Mouse (Mus musculus) ES-CJ7 (cell line): Measurements from ENCODE around the gene Scrn3.

Source experiments
- DNase-seq: peaks from one replicate; pipeline ENCODE4 v3.0.0; 2011; ENCODE audit warnings: low read depth, low spot score

Gene Scrn3

DNA sequence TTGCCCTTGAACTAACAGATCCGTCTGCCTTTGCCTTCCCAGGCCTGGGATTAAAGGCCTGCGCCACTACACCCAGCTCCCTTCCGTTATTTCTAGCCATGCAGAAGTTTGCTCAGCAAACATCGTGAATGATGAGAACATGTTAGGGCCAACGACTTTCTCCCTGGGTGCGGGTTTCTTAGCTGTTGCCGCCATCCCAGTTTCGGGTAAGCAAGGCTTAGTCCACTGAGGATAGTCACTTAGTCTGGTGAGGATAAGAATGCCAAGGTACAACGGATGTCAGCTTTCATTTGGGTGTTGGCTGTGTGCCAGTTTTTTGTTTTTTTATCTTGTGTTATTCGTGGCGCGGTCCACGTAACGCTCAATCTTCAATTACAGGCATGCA is 708 bp downstream of the Scrn3 start:
- DNase-seq = peak; percentile 31

DNA sequence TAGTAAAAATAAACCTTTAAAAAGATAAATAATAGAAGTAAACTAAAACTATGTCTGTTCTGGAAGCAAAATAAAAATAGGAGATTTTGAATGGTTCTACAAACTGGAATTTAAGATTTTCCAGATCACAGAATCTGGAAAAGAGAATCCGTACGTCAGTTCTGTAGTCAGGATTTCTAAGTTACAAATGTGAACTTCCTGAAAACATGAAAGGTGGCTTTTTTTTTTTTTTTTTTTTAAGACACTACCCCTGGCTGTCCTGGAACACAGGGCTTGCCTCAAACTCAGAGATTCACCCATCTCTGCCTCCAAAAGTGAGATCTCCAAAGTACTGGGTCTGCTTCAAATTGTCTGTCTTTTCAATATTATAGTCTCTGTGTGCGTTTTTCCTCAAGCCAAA is 1.9 kb downstream of the Scrn3 start:
- DNase-seq = no peak

DNA sequence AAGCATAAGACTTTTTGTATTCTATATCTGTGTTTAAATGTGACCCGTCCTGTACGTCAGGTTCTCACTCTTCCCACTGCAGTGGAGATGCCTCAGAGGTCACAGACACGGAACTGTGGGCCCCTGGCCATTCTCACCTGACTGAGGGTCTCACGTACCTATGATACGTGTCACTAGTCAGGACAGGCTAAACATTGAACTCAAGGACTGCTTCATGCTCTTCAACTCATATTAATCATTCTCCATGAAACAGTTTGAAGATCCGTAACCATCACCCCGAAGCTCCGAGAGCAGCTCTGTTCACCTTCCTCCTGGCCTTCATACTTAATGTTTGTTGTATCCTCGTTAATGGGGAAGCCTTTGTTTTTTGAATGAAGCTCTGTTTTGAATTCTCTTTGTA is 5.0 kb downstream of the Scrn3 start:
- no peak for DNase-seq

DNA sequence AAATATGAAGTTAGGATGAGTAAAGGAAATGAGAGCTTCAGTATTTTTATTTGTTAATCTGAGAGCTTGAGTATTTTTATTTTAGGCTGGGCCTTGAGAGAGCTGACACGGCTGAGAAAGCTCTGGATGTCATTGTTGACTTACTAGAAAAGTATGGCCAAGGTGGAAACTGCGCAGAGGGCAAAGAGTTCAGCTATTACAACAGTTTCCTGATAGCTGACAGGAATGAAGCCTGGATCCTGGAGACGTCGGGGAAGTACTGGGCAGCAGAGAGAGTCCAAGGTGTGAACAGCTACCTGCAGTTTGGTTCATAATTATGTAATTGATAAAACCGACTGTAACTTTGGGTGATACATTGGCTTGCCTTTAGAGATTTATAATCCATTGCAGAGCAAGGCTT is 6.8 kb downstream of the Scrn3 start:
- no peak for DNase-seq

DNA sequence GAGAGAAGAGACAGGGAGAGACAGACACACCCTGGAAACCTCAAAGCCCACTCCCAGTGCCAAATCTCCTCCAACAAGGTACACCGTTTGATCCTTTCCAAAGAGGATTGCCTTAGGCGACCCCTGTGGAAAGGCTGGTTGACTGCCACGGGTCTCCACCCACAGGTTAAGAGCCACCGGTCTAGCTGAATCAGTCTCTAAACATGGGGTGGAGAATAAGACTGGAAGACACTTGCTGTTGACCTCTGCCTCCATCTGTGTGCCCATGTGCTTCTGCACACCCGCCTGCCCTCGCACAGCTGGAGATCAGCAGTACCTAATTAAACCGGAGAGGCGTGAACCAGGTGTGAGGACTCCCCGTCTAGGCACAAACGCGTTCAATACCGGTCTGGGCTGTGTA is 10.6 kb downstream of the Scrn3 start:
- peak; percentile 47 for DNase-seq

DNA sequence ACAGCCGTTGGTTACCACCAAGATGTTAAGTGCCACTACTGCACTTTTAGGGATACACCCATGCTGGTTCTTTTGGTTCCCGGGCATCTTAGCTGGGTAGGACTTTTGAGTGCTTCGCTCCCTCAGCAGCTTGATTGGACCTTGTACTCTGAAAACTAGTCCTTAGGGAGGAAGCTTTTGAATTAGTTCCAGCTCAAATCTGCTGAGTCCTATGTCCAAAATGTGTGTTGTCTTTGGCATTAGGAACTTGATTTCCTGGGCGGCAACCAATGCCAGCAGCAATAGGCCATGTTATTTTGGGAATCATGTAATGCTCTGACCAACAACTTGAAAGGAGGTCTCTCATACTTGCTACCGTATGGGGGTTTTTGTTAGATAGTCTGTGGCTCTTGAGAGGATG is 13.5 kb downstream of the Scrn3 start:
- DNase-seq = no peak

DNA sequence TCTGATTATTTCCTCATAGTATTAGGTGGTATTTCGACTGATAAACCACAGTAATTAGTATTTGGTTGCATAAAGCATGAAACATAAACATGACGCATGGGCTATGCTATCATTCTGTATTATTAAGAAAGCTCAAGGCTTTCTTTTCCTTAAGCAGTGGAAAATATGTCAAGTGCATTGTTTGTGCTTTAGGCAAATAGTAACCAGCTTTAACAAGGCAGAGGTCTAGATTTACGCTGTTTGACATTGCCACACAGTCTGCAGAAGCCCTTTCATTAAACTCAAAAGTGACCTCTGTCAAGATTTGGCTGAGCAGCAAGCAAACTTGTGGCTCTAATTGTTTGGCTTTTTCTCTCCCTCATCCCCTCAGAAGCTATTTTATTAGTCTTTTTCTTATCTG is 23.5 kb downstream of the Scrn3 start:
- DNase-seq = no peak

DNA sequence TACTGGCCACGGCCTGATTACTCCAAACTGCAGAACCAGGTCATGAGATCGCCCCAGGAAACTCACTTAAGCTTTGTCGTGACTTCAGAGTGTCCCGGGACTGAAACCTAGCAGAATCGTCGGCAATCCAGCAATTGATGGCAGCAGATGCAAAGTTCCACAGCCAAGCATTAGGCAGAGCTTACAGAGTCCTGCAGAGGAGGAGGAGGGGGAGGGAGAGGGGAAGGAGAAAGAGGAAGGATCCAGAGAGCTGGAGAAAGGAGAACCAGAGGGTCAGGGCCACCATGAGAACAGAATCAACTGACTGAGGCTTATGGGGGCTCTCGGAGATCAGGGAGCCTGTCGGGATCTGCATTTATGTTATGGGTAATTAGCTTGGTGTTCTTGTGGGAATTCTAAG is 26.0 kb downstream of the Scrn3 start:
- no peak for DNase-seq

DNA sequence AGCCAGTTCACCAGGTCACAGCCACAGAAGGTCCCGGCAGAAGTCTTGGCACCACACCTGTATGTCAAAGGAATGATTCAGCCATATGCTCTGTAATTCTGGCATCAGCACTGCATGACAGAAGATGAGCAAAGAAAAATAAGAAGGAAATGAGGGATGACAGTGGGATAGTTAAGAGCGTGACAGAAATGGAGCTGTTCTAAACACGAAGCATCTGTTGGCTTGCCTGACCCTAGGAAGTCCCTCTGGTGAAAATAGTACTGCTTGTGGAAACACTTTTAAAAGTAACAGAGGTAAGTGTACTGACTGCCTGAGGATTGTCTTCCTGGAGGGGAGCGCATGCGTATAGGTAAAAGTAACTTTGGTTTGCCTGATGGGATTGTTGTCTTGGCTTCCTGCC is 31.3 kb downstream of the Scrn3 start:
- DNase-seq = no peak

DNA sequence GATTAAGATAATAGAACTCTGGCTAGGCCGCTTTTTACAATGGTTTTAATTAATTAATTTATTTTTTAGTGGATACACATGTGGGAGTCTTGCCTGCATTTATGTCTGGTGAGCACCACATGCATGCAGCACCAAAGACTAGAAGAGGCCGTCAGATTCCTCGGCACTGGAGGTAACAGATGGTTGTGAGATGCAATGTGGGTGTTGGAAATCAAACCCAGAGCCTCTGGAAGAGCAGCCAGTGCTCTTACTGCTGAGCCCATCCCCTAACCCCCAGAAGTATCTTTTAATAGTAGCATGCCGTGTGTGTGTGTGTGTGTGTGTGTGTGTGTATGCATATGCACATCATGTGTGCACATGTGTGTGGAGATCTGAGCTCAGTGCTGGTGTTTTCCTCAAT is 32.8 kb downstream of the Scrn3 start:
- no peak for DNase-seq

DNA sequence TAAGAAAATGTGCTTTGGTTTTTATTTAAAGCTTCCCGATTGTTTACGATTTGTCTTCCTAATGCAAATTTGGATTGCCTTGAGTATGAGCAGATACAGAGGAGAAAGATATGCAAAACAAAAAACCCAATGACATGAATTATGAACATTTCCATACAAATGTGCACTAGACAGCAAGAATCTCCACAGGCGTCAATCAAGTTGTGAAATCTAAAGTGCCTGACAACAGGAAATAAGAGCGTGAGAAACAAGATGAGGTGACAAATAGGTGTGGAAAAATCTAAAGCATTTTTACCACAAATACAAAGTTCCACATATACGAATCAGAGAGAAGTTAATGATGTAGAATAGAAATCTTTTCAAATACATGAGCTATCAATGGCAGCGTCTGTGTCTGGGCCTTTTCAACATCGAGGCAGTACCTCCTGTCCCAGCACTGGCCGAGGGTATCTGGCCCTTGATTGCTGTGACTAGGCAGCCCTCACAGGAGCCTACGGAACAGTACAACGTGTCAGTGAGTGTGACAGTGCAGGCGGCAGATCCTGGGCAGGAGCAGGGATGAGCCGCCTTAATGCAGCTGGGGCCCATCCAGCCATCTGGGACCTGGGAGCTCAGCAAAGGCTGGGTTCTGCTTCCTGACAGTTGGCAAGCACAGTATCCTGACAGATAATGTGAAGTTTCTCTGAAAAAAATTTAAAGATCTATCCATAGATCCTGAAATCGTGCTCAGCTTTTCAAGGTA is 34.1 kb downstream of the Scrn3 start:
- DNase-seq = no peak

DNA sequence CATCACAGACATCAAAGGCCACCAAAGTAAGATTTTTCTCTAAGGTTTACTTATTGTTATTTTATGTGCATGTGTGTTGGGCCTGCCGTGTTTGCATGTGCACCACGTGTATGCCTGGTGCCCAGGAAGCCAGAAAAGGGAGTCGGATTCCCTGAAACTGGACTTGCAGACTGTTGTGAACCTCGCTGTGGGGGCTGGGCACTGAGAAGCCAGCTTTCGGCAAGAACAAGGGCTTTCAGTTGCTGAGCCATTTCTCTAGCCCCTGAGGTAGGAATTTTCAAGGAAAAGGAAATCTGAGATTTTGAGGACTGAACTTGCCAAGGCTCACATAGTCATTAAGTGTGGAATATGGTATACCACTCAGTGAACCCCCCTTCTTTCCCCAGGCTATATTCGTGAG is 34.7 kb downstream of the Scrn3 start:
- DNase-seq = no peak

DNA sequence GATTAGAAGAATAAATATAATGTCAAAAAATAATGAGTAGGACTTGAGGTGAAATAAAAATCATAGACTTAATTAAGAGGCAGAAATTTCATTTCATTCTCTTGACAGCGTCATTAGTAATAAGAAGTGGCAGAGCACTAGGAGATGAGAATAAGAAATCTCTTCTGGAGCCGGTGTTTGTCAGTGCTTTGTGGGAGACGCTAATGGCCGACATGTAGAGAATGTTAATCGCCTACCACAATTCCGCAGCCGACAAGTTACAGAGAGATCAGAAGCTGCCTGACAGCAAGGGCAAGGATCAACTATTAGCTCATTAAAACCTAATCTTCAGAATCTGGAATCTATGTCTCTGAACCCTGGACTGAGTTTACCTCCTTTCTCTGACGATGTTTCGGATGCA is 35.4 kb downstream of the Scrn3 start:
- no peak for DNase-seq

DNA sequence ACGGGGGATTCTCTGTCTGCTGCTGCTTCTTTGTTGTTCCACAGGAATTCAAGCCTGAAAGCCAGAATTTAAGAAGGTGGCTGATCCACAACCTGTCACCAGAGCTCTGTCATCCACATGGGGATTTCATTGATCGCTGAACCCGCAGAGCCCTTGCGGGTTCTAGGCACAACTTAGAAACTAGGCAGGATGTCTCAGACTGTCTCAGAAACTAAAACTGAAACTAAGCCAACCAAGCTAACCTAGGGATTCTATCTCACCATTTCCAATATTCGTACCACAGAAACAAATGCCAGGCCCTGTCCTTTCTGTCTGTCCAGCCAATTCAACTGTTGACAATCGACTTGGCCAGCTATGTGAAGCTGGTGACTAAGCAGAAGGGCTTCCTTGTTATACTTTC is 35.8 kb downstream of the Scrn3 start:
- DNase-seq = no peak

DNA sequence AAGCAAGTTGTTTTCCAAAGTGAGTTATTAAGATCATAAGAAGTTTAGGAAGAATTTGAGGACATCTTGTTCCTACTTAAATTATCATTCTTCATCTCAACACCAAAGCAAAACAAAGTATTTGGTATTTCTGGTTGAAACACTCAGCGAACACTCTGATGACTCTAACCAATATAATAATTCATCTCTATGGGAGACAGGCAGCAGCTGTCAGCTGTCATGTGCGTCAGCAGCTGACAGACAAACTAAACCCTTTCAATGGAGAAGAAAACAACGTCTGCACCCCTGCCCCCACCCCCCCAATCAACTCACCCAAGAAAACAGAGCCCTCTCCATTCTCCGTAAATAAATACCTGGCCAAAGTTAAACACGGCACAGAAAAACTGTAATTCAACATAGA is 39.1 kb downstream of the Scrn3 start:
- DNase-seq = no peak

DNA sequence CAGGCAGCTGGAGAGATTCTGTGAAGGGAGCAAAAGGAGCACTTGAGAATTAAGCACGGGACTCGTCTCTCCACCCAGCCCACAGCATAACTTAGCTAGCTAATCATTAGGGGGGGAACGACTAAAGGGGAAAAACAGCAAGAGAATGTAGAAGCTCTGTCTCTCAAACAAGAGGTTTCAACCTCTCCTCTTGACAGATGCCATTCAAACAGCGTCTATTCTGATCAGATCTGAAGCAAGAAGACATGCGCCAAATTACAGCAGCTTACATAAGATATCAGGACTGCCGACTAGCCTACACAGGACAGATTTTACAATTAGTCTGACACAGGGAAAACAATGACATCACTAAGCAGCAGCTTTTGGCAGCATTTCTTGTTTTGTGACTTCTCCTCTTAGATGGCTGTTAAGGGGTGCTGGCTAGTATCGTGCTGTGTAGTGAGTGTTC is 39.5 kb downstream of the Scrn3 start:
- DNase-seq = no peak

DNA sequence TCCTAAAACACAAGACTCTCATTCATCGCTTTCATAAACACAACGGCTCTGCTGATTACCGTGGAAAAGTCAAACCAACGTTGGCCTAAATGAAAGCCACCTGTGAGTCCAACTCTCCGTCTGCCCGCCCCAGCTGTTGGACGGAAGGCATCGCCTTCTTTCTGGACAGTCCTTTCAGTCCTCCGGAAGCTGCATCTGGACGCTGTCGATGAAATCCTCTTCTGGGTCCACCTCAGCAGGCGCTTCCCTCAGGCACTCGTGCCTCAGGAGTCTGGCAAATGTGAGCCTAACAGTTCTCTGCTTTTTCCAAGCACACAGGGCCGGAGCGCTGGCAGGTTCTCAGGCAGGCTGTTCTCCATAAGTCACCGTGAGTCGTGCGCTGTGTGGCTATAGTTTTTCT is 44.6 kb downstream of the Scrn3 start:
- DNase-seq = no peak

DNA sequence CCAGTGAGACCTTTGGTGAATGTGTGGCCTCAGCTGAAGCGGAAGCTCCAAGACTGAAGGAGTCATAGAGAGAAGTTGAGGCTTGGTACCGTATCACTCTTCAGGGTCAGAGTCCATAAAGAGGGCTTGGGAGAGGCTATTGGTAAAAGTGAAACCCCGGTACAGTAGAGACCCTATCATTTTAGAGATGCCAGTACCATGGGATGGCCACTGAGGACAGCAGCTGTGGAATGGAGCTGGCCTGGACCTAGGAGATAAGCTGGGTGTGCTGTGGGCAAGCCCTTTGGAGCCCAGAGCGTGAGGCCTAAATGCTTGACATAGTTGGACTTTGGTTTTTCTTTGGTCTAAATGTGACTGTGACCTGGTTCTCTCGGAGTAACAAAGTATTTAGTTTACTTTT is 47.5 kb downstream of the Scrn3 start:
- no peak for DNase-seq

DNA sequence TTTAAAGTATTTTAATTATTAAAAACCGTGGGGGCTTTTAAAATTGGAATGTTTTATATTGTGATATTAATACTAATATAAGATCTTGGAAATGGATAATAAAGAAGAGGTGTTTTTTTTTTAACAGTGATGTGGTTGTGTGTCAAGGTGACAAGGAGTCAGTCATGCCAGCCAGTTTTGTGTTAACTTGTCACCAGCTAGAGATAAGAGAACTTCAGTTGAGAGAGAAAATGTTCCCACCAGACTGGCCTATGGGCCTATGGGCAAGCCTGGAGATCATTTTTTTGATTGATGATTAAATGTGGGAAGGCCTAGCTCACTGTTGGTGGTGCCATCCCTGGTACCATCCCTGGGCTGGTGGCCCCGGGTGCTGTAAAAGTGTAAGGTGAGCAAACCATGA is 48.1 kb downstream of the Scrn3 start:
- DNase-seq = no peak

DNA sequence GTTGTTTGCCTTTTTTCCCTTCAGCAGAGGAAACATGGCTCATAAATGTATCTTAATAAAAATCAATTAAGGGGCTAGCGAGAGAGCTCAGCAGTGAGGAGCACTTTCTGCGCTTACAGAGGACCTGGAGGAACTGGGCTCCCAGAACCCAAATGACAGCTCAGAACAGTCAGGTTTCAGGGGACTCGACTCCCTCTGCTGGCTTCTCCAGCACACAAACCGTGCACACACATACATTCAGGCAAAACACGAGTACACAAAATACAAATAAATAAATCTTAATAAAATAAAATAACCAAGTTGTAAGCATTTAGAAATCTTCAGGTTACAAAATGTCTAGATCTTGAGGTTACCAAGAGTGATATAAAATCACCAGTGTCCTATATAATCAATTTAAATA is 51.0 kb downstream of the Scrn3 start:
- DNase-seq = peak; percentile 22

DNA sequence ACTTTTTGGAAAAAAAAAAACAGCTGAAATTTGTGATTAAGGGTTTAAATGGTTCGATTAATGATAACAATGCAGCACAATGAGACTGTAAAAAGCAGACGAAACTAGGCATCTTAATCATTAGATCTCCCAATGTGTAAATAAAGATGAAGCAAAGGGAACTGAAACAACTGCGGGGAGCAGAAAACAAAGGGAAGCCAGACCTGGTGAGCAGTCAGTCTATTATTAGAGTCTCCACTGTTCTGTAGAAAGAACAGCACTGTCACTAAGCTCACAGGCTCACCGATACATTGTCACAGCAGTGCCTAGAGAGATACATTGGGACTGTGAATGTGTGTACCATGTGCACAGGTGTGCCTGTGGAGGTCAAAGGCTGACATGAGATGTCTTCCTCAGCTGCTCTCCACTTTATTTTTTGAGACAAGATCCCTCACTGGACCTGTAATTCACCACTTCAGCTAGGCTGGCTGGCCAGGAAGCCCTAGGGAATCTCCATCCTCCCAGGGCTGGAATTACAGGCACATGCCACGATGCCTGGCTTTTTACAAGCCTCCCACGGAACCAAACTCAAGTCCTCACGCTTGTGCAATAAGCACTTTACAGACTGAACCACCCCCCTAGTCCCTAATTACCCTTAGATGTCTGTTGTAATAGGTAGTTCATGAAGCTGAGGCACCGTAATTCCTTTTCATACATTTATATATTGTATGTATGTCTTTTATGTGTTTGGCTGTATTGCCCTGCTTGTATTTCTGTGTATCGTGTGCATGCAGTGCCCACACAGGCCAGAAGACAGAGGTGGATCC is 59.3 kb downstream of the Scrn3 start:
- no peak for DNase-seq

DNA sequence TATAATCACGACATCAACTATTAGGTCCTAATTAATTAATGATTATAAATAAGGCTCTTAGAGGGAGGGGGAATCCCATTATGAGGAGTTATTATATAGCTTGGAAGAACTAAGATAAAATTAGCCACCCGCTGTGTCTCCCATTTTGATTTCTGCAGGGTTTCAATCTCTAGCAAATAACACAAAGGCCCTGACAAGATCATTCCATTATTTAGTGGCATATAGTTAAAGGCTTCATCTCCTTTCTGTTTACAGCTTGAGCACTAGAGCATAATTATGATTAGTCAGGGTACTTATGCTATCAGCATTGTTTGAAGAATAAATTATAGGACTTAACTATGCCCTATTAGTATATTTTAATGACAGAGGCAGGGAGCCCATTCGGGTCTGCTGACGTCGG is 65.9 kb downstream of the Scrn3 start:
- no peak for DNase-seq

DNA sequence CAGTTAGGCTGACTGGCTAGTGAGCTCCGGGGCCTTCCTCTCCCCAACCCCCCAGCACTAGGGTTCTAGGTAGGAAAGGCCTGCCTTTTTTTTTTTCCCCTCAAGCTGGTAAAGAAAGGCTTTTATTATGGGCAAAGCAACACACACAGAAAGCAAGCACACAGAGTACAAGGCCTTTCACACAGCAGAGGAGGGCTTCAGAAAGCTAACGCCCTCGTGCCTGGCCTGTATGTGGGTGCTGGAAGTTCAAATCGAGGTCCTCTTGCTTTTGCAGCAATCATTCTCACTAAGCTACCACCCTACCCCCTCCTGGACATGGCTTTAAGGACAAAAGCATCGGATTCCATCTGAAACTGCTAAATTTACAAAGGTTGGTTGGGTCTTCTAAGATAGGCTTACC is 67.3 kb downstream of the Scrn3 start:
- no peak for DNase-seq
